Mouse (Mus musculus) retina, embryonic 14.5 days (tissue): Measurements from ENCODE around the gene Hgd.
A peak's percentile ranks its signal among the peaks of the same experiment; 100 is the strongest.
"Not testable (repeated sequence)": the region's sequence is repeated elsewhere in the genome, so short reads cannot be mapped to it uniquely, and the experiment has no call there.

Experiments
- DNase-seq: peaks from one replicate; pipeline ENCODE4 v3.0.0-alpha.2; 2015; ENCODE audit warnings: low spot score

Gene Hgd

DNA sequence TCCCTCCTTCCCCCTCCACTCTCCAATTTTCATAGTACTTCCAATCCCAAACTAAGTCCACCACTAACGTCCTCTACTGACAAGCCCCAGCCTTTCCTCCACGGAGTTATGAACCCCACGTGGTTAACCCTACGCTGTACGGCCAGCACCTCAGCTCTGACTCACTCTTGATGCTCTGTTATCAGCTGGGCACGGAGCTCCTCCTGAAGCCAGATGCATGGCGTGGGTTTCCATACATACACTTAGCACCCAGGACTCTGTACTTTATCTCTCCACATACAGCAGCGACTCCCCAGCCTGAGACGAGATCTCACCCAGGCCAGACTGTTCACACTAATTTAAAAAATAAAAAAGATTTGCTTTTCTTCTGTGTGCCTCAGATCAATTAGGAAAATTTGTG, 54.6 kb downstream of the Hgd start:
- DNase-seq: no peak

DNA sequence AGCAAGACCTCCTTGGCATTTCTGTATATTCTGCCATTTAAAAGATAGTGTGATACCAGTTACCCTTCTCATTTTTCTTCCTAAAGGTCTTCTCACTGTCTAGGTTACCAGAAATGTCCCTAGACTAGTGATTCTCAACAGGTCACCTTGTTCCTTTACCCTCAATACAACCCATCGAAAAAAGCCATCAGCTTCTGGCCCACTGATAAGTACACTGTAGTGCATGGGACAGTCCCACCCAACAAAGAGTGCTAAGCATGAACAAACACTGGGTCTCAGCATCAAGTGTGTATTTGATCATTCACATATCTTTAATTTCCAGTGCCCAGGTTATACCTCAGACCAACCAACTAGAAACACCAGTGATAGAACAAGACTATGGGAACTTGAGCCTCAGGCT, 55.1 kb downstream of the Hgd start:
- DNase-seq: no peak

DNA sequence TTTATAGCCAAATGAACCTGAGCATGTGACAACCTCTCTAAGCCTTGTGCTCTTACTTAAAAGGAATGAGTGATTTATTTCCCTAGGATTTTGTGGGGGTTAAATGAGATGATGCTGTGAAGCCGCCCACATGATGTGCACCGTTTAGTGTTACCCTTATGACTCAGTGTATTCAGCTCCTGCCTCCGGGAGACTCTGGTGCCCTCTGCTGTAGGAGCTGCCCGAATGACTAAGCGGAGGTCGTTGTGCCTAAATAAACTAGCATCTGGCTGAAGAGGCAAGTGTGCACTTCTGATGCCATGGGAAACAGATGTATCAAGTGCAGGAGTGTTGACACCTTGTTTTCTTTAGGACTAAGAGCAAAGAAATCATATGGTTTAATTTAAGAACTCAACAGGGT, 56.2 kb downstream of the Hgd start:
- DNase-seq: no peak

DNA sequence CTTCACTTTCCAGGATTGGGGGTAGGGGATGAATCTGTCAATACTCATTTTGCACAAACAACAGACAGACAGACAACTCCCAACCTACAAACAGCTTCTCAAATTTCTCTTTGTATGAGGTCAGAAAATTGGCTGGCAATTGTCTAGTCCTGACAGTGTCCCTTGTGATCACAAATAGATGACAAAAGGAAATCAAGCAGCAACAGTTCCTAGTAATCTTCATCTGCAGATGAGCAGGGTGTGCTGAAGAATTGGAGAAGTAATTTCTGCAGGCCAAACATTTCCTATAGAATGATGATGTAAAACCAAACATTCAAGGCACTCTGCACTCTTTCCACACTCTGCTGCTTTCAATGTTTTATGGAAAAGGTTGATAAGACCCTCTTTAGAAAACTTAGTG, 57.8 kb downstream of the Hgd start:
- no peak for DNase-seq

DNA sequence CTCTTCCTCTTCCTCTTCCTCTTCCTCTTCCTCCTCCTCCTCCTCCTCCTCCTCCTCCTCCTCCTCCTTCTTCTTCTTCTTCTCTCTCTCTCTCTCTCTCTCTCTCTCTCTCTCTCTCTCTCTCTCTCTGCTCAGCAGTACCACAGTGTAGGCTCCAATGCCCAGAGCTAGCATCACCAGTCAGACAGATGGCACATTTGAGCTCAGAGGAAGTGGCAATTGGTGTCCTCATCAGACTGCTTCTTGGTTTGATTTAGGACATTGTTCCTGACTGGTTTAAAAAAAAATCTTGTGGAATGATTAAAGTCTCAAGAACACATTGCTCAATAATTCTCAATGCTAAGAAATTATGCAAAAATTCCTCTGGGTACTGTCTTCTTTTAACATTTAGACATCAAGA, 60.6 kb downstream of the Hgd start:
- not testable (repeated sequence) for DNase-seq

DNA sequence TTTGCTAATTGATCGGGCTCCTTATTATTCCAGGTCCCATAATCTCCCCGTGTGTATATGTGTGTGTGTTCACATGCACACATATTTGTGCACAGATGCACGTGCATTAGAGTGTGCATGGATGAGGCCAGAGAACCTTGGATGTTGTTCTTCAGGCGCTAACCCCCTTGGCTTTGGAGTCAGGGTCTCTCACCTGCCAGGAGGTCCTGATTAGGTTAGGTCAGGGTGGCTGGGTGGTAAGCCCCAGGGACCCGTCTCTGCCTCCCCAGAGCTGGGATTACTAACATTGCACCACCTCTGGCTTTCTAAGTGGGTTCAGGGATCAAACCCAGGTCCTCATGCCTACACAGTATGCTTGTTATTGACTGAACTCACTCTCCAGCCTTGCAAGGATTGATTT, 64.5 kb downstream of the Hgd start:
- DNase-seq: no peak

DNA sequence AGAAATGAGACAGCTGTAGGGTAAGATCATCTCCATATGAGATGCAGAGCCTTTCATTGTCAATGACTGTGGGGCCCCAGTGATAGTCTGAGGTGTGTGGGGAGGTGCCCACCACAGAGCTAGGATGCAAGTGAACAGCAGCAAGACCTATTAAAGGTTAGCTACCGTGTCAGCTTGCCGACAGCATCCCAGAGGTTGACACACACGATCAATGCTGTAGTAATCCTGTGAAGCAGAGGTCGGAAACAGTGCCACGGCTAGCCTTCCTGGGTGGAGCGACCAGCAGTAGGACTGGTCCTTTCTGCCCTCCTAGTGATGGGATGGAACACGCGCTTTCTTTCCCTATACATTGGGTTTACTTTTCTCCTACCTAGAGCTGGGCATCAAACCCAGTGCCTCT, 65.3 kb downstream of the Hgd start:
- DNase-seq: no peak

DNA sequence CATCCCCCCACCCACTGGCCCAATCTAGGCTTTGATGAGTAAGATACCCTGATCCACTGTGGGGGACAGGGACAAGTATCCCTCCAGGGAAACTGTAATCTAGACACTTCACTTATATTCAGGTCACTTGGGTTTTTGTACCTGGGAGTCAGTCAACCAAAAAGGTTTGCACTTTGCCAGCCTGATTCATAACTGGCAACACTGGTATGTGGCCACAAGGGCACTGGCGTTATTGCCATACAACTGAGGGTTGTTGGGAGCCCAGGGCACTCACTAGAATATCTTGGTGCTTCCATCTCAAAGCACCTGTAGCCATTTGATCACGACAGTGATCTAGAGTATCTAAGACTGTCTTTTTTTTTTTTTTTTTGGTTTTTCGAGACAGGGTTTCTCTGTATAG, 65.8 kb downstream of the Hgd start:
- no peak for DNase-seq

DNA sequence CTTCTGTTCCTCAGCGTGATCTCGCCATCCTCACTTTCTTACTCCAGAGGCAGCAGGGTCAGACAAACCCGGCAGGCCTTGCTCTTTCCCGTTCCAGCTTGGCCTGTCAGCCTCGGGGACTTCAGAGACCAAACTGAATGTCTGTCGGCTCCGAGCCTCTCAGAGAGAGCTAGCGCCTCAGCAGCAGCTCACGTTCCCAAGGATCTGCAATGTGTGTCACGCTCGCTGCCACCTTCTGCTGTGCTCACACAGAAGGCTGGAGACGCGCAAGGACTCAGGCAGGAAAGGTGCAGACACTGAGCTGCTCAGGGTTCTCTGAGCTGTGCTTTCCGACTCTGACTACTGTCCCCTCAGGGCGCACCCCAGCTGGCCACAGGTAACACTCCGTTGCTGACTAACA, 67.1 kb downstream of the Hgd start:
- DNase-seq: no peak

DNA sequence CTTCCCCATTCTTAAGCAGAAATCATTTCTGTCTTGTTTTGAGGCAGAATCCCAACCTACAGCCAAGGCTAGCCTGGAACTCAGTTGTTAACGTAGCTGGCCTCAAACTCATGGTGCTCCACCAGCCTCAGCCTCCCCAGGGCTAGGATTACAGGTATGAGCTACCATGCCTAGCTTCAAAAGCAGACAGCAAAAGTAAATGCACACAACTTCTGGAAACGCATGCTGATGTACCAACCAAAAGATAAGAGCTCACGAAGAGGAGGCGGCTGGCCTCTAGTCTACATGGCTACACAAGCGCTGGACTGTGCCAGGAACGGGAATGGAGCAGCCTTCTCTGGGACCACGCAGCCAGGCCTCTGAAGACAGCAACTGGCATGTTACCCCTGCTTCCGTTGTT, 68.0 kb downstream of the Hgd start:
- no peak for DNase-seq

DNA sequence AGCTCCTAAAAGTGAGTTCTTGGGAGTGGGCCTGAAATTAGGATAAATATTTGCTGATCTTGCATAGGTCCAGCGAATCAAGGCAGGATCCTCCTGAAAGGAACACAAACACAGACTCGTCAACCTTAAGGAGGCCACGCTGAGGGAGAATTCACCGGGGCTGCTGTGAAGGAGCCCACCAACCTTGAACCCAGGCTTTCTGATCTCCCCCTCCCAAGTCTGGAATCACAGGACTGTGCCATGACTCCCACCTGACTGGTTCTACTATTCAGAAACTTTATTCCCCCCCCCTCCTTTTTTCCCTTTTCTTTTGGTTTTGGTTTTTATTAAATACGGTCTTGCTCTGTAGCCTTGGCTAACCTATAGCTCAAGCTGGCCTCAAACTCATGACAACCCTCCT, 69.1 kb downstream of the Hgd start:
- DNase-seq: no peak

DNA sequence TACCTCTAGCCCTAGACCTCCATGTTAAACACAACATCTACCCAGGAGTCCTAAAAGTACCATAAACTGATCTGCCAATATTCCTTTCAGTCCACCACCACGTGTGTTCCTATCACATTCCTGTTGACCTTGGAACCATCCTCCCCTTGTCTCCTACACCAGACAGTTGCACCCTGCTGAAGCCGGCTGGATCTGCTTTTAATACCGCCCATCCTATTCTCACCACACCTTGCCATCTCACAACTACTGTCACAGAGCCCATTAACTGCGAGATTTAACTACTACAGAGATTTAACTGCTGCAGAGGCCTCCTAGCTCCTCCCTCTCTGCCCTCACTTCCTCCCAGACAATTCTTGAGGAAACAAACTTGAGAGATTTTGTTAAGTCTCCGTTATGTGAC, 71.5 kb downstream of the Hgd start:
- DNase-seq: no peak

DNA sequence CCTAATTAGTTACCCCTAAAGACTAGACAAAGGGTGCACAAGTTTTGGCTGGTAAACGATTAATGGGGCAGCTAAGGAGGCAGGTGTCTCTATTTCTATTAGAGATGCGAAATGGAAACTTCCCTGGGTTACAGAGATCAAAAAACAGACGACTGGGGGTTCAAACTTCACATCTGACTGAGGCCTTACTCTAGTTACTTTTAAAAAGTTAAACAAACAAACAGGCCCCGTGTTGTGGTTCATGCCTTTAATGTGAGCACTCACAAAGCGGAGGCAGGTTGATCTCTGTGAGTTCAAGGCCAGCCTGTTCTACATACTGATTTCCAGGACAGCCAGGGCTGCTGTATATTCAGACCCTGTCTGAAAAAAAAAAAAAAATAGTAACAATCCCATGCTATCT, 72.7 kb downstream of the Hgd start:
- no peak for DNase-seq

DNA sequence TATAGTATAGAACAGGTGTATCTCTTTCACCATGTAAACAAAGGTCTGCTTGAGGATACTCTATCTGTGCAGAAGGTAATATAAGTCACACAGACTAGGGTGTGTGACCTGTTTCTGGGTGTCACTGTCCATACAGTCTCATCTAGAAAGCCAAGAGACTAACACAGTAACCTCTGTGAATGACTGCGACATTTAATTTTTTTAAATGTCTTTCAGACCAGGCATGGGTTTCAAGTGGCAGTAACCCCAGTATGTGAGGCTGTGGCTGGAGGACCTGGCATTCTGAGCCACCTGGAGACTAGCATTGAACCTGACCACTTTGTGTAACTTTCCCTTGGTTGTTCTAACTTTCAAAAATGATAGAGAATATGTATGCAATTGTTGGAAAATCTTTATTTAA, 73.1 kb downstream of the Hgd start:
- DNase-seq: no peak

DNA sequence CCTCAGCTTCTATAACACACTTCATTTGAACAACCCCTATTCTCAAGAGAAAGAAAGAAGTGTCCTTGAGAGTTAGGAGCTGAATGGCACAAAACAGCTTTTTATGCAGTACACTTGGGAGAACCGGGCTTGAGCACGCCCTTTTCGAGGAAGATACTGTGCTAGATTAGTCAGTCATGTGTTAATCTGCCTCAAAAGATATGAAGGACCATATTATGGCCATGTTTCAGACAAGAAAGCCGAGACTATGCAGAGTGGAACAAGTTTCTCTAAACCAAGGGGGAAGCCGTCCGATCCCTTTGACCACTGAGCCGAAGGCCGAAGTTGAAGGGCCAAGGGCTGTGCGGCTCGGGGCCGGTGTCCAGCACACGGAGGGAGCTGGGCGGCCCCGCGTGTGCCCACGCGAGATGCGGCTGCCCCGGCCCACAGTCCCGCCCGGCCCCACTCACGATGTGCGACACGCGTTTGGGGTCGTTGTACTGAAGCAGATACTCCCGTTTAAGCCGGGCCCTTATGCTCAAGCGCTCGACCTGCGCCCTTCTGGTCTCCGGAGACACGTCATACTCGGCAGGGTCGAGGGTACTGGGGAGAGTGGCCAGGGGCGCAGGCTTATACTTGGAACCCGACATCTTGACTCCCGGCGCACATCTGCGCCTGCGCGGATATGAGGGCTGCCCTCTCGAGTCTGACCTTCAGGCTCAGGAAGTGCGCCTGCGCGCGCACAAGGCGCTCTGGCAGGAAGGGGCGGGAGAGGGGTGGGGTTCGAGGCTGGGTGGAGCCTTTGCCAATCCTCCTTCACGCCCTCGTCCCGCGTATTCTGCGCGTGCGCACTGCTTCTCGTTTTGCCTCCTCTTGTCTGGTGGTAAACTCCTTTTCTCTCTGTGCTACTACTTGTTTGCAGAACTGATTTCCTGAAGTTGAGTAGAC, 74.0 kb downstream of the Hgd start, which contains the start of gene Ndufb4:
TSS of gene Ndufb4 (minus strand) at position 723 of the 927 bp plus-strand sequence.
- DNase-seq: peak; percentile 99

DNA sequence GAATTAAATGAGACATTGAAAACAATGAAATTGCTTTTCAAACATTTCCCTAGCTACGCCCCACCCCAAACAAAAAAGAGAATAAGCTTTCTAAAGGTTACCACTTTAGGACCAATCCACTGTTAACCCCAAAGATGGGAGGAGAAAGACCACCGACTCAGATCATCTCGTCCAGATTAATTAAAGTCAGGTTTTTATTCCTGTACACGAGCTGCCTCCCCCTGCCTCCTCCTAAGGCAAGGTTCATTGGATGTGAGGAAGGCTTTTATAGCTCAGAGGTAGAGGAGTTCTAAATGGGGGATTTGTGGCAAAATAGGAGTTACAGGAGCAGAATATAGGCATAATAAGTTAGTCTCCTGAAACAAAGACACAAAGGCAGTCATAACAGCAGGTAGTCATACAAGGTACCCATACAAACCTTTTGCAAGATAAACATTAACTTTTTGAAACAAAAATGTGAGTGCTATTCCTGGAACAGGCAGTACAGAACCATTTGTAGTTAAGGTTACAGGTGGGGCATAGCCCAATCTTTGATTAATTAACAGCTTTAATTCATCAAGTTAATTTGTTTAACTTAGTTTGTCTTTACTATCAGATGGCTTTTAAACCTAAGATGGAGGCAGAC, 75.0 kb downstream of the Hgd start:
- DNase-seq: no peak

DNA sequence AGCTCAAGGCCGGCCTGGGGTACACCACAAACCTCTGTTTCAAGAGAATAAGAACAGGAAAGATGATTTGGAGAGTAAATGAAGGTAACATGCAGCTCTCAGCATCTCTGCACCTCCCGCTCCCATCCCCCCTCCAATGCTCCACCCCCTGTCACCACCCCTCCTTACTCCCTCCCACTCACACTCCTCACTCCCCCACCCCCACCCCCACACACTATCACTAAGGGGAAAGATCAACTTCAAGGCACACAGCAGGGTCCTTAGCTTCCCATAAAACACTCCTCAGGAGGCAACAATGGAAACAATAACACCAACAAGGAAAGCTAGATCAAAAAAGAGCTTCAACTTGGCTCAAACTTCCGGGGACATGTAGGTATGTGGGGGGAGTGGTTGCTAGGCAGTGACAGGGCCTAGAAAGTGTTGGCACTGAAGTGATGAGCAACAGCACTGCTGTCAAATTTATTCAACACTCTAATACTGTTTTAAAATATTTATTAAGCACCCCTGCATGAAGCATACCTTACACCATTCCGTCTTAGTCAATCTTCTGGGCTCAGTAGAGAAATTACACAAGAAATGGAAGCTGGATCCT, 75.9 kb downstream of the Hgd start:
- DNase-seq: no peak

DNA sequence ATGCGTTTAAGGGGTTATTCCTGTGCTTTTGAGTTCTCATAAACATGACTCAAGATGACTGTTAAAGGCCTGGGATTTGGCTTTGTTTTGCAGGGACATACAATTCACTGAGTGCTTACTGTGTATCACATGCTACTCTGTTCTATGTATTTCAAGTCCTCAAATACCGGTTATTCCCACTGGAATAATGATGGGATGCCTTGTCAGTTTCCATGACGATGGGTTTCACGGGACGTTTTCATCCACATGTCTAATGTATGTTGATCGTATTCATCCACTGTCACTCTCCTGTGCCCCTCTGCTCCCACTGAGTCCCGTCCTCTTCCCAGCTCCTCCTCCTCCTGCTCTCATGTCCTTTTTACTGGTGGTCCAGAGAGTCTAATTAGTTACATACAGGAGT, 76.8 kb downstream of the Hgd start:
- DNase-seq: no peak

DNA sequence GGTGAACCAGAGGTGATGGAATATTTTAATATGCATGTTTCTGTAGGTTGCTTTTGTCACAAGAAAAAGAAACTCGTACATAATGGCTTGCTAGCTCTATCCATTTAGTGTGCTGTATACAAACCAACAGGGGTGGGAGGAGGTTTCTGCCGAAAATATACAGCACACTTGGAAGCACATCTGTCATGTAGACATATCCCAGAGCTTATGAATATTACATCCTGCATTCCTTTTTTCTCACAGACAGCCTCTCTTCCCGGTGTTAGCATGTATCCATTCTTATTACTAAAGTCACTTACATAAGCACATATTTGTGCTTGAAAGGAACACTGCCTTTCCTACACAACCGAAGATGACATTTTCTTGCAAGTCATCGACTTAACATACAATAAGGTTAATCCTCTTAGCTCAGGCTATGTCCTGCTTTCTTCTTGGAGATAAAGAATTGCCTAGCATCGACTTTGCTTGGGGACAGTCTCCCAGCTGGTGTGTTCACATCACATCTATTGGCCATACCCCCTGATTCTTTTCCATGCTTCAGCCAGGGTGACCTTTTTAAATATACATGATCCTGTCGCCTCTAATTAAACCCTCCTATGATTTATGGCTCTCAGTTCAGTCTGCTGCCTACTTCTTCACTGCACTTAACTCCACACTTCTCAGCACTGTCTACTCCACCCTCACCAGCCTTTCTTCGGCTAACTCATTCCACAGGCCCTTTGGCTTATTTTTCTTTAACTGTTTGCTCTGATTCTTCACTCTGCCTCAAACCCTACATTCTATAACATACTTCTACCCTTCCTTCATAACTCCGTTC, 83.9 kb downstream of the Hgd start:
- DNase-seq: peak; percentile 58

DNA sequence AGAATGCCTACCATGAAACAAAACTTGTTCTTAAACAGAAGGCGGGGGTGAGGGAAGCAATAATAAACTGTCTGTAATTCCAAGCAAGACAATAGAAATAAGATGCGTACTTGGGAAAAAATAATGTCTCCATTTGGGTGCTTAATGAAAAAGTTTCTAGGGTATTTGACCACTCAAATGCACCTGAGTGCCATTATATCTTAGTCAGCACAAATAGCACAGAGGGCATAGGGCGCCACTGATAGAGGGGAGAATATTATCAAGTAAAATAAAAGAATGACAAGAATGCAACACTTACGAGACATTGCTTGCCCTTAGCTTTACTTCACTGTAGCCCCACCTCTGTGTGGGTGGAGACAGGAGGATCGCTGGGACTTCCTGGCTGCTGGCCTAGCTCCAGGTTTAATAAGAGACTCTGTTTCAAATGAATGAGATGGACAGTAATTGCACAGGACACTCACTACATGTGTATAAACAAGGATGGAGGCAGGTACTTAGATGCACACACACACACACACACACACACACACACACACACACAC, 85.5 kb downstream of the Hgd start:
- DNase-seq: no peak

DNA sequence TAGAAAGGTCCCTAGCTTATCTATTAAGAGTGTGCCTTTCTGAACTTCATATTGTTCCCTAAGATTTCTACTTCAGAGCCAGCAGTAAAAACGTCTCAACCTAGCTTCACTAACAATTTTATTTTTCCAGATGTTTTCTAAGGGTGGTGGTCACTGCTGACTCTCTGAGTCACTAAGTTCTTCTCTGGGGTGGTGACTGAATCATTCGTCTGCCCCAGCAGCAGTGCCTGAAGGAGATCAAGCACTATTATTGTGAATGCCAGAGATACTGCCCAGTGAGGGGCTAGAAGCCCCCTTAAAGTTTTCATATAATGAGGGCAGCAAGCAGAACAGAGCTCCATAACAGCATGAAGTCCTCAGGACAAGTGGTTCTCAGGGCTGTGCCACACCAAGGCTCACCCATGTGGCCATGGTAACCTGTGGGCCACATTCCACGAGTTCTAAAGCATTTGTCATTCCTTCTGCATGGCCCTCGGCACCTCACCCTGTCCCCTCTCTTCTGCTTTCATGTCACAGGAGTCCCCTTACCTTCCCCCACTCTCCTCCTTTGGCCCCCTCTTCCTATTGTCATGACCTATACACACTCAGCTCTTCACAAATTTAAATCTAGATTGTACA, 90.8 kb downstream of the Hgd start:
- DNase-seq: no peak

DNA sequence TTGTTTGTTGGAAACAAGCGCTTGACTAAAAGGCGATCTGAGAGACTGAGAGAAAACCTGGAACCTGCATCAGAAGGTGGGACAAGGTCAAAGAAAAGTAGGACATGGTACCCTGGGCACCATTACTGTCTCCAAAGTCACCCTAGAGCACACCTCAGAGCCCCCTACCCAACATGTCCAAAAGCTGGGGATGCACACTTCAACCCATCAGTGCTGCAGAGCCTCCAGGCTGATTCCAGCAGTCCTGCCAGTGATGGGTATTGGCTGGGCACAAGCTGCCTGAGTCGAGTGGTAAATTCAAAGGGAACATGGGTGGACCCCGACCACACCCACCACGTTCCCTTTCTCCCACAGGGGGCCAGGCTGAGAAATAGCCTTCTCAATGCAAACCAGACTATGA, 95.4 kb downstream of the Hgd start:
- DNase-seq: no peak
